Mouse (Mus musculus): ENCODE measurements around the gene Iqgap1.

Iqgap1 gene

DNA sequence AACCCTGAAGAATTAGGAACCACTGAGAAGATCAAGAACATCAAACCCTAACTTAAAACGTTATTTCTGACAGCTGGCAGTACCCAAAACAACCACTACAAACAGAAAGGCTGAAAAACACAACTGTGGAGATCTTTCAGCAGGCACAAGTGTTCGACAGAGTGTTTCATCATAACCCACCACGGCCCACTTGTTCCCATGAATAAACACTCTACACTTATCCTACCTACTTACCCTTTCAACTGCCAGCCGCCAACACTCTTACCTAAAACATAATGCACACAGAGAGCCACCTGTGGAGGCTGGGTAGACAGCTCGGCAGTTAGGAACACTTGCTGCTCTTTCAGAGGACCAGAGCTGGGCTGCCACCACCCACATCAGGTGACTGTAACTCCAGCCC, 26.5 kb downstream of the Iqgap1 start:
- no peak for DNase-seq

DNA sequence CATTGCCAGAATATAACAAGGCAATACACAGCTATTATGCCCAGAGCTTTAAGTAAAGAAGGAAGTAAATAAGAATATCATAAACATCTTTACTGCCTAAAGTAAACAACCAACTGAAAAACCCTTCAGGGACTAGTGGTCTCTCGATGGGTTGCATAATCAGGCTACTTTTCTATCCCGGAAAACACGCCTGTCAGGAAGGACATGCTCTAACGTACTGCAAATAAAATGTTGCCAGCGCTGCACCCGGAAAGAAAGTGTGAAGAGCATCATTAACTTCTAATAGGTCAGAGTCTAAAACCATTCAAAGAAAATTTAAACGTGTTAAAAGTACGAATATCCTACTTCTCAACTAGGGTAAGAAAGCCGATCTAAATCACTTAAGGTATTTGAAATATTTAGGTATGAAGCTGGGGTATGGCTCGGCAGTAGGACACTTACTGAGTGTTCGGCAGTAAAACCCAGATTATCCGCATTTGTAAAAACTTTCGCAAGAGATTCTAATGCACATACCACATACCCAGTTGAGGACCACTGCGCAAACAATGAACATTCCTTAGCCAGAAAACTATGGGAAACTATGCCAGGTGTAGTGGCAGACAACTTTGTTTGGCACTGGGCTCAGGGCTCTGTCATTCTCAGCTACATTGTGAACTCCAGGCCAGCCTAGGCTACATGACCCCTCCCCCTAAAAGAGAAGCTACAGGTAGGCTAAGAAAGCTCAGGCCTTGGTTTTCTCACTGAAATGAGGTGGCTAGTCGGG, 28.8 kb downstream of the Iqgap1 start:
- no peak for DNase-seq

DNA sequence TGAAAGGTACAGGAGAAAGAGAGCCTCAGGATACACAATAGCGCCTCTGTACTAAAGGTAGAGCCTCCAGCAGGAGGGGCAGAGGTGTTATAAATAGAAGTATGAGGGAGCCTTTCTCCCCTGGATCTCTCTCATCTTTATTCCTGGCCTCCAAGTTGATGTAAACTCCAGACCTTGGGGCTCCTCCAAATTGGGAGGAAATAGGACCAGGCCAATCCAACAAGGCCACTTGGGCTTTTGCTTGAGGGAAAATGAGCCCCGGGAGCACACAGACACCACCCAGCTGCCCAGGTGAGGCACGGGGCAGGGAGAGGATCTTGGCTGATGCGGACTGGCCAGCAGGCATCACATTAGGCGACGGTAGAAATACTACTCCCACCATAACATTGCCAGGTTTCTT, 29.5 kb downstream of the Iqgap1 start:
- DNase-seq, result no peak

DNA sequence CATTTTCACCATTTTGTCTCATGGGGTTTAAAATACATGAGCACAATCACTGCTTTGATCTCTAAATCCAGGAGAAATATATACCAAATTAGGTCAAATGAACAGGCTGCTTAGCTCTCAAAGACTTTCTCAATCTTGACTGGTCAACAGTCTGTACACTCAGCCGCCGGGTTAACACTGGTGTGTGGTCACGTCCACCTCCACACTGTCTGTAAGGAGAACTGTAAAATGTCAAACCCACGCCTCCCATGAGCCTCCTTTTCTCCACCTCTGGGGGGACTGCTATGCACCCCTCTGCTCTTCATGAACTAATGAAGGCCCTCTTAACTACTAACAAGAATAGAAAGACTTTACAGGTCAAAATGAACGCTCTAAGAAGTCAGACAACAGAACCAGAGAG, 36.2 kb downstream of the Iqgap1 start:
- no peak for DNase-seq

DNA sequence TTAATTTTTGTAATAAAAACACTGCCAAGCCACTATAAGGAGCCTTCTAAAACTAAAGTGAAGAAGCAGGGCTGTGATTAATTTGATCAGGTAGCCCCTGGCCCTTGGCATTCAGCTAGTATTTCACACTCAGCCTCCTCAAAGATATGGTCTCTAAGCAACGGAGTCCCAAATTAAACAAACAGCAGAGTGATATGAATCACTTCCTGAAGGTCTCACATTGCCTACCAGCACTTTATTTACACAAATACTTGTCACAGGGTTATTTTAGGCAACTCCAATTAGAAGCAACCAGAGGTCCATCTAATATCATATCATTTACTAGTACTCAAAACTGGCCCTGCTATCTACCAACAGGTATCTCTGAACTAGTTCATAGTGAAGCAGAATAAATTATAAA, 36.7 kb downstream of the Iqgap1 start:
- no peak for DNase-seq

DNA sequence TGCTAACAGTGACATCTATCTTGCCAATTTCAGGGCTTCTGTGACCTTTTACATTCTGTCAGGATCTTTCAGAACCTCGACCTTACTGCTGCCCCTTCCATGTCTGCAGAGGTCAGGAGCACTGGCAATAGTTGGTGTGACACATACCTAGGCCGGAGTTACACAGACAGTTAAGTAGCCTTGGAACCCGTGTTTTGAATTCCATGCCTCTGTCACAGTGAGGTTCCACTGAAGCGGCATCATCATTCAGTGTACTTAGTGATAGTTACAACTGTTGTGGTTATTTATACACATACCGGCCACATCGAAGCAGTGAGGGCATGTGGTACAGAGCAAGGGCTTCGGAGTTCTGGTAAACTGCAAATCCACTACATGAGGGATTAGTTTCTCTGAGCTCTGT, 37.8 kb downstream of the Iqgap1 start:
- DNase-seq, result no peak

DNA sequence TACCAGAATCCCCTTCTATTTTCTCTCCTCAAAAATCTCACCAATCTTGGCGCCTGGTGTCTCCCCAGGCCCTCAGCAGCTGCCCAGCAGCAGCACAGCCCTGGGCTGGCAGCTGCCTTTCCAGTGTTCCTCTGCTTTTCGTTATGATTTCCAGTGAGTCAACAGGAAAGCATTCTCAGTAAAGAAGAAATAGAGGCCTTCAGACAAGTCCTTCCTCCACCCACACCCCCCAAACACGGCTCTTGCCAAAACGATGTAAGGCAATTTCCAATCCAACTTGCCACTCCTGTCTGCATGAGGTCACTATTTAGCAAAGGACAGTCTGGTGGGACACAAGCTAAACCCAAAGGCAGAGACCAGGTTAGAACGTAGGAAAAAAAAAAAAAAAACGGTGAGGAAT, 39.0 kb downstream of the Iqgap1 start:
- no peak for DNase-seq

DNA sequence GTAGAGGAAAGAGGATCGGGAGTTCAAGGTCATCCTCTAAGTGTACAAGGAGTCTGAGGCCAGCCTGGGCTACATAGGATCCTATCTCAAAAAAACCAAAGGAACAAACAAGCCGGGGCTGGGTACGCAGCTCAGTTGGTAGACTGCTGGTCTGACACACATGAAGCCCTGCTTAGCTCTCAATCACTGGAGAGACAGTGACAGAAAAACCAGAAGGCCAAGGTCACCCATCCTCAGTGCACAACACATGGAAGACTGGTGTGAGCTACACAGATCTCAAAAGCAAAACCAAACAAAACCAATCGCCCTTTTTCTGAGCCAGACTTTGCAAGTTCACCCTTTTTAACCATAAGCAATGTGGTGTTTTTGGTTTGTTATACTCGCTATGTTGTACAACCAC, 41.9 kb downstream of the Iqgap1 start:
- no peak for DNase-seq

DNA sequence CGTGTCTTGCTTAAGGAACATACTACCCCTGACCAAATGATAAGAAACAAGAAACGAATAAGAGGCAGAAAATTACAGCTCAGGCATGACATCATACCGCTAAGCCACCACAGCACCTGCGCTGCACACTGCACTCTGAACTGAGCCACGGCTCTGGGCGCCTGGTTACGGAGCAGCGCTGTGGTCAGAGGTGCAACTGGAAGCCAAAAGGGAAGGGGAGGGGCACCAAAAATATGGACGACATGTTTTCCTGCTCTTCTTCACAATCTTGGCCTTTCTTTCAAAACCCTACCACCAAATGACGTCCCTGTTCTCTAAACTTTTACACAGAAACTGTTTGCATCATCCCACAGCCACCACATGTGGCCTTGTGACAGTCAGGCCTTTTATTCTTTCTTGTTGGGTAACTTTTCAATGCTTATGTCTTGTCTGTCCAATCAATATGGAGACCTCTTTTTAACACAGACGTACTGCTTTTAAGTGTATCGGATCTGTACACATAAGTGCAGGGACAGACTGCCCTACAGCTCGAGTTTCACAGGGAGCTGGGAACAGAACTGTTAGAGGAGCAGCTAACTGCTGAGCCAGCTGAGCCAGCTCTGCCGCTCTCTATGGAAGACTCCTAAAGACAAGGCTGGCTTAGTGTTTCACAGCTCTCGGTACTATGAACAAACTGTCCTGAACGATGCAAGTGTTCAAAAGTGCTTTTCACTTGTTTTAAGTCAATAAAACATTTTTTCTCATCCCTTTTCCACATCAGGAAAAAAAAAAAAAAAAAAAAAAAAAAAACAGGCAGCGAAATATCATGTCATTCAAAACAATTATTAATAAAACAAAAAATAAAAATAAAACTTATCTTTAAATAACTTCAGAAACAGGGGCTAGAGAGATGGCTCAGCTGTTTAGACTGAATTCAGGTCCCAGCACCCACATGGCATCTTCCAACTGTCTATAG, 43.3 kb downstream of the Iqgap1 start:
- DNase-seq, result no peak

DNA sequence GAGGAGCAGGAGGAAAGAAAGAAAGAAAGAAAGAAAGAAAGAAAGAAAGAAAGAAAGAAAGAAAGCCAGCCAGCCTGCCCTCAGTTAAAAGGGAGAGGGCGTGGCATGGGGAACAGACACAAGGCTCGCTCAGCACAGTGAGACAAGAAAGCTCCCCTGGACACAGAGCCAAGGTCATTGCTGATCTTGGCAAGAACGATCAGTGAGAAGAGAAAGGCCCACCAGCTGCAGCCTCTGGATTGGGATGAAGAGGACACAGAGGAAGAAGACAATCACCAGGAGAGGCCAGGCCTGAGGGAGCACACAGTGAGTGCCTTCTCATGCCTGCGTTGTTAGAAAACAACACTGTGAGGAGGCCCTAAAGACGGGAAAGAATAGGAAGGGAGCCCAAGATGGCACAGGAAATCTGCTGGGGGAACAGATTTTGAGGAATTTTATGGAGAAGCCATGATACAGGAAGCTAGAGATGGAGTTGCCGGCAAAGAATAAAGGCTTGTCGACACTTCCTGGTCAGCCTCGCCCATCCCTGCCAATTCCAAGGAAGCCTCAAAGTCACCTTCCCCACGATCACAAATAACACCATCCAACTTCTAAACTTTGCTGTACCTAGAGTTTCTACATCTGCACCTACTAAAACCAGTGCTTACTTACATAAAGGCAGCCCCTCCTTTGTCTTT, 44.2 kb downstream of the Iqgap1 start:
- DNase-seq, result no peak

DNA sequence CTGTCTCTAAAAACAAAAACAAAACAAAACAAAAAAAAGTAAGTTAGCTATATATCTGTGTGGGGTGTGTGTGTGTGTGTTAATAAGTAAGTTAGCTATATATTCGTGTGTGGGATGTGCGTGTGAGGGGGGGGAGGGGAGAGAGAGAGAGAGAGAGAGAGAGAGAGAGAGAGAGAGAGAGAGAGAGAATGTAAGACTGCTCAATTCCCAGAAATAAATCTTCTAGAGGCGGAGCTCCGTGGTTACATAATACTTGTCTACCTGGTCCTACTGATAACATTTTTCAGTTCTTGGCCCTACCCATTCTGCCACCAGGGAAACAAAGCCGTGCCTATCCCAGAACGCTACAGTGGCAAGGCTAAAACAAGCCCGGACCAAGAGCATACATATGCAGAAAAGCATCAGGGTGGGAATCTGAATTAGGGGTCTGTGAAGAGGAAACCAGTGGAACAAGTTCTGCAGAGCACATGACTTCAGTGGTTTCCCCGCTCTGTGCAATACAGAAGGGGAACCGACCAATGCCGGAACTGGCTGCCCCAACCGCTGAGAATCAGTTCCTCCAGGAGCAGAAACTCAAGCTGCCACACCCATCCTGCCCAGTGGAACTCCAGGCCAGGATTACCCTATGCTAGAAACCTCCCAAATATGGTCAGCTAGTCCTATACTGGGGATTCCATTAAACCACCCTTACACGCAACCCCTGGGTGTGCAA, 46.7 kb downstream of the Iqgap1 start:
- DNase-seq, result no peak

DNA sequence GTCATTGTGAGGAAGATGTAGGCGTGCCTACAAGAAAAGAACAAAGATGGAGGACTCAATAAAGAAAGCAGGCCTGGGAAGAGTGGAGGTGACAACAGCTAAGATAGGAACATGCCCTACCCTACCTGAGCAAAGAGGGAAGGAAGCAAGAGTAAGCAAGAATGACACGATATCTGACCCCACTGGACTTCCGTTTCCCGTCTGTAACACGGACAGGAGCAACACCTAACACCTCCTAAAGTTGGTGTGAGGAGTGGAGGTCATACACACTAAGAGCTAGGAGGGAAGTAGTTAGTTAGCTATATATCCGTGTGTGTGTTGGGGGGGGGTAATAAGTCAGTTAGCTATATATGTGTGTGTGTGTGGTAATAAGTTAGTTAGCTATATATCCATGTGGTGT, 47.4 kb downstream of the Iqgap1 start:
- no peak for DNase-seq

DNA sequence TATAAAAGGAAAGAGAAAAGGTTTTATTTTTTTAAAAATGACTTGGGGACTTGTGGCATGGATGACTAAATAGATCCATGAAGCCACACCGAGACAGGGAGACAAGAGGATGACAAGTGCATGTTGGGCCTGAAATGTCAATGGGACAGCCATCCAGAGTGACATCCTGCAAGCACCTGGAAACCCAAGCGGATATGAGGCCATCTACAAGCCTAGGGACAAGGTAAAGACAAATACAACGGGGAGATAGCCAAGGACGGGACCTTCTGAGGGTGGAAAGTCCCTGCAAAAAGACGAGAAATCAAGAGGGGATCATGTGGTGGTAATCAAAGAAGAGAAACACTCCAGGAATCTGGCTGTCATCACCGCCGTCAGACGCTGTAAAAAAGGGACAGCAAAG, 48.6 kb downstream of the Iqgap1 start:
- DNase-seq, result no peak

DNA sequence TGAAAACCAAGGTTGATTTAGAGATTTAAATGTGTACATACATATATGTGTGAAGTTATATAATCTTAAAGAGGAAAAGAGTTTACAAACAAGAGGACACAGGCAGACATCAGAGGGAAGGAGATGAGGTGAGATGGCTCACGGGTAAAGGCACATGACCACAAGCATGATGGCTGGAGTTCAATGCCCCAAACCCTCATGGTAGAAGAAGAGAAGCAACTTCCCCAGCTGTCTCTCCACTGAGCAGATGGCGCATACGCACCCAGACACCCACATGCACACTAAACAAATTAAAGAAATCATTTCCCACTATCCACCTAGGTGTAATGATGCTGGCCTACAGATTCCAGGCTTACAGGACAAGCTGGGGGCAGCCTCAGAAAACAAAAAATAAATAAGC, 49.7 kb downstream of the Iqgap1 start:
- no peak for DNase-seq

DNA sequence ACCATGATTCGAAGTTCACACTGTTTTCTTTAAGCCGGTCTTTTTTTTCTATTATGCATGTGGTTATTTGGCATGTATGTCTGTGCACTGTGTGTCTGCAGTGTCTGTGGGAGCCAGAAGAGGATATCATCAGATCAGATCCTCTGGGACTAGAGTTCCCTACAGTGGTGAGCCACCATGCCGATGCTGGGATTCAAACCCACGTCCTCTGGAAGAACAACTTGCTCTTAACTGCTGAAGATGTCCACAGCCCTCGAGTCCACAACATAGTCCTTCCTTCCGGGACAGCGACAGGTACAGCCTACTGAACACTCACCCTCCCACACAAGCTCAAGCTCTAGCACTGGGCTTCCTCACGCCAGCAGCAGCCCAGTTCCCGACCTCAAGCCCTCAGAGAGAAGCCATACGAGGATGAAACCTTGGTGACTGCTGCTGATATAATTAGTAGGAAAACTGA, 50.3 kb downstream of the Iqgap1 start:
- DNase-seq, result no peak

DNA sequence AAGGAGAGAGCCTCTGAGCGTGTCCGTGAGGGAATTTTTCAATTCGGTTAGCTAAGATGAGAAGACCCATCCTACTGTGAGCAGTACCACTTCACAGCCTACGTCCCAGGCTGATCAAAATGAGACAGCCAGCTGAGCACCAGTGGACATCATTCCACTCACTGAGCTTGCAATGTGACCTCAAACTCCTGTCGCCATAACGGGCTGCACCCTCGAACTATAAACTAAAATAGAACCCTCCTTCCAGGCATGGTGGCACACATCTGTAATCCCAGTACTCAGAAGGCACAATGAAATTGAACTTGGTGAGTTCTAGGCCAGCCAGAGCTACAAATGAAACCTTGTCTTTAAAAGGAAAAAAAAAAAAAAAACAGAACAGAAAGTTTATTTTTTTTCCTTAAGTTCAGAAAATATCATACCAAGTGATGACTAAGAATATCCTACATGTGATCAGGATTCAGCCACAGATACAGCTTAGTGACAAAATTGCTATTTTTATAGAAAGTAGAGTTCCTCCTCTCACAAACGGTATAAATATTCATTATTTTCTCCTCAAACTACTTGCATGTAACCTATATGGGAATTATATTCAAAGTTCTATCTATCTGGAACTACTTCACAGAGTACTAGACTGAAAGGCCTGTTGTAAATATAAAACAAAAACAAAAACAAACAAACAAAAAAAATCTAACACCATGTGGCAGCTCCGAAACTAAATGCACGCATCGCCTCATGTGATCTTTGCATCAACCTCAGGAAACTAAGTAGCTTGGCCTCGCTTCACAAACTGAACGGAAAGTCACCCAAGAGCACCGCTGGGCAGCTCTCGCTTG, 50.9 kb downstream of the Iqgap1 start:
- no peak for DNase-seq

DNA sequence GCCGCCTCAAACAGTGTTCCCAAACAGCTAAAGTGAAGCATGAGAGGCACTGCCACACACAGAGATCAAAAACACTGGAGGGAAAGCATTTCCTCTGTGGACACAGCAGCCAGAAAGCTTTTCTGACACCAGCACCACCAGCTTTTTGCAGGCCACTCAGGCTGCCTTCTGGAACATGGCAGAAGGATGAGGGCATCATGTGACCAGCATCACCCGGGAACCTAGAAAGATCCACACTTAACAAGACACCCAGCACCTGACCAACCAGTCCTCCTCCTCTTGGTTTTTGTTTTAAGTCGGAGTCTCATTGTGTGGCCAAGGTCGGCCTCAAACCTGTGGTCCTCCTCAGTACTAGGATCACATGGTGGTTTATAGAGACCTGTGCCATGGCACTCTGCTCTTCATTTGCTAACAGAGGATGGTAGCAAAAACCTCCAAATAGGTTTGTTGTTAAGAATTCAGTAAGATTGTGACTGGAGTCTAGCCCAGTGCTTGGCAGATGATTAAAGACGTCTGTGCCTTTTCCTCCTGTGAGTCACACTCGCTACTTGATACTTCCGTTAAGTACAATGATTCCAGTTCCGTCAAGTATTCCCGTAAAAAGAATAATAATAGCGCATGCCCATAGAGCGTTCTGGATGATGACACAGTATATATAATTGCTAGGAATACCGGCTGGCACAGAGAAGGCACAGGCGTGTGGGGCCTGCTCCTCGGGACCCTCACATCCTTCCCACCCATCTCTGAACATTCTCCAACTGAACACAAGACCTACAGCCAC, 51.8 kb downstream of the Iqgap1 start:
- DNase-seq, result no peak

DNA sequence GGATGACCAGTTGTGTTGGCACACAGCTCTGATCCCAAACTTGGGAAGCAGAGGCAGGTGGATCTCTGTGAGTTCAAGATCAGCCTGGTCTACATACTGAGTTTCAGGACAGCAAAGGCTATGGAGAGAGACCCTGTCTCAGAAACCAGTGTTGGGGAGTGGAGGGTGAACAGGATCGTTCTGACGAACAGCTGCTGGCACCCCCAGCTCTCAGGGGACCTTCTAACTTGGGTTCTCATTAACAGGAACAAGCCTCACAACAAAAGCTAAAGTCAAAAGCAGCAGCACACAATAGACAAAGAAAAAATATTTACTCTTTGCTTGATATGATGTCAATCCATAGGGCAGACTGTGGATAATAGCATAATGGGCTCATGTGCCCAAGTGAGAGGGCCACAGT, 55.3 kb downstream of the Iqgap1 start:
- no peak for DNase-seq

DNA sequence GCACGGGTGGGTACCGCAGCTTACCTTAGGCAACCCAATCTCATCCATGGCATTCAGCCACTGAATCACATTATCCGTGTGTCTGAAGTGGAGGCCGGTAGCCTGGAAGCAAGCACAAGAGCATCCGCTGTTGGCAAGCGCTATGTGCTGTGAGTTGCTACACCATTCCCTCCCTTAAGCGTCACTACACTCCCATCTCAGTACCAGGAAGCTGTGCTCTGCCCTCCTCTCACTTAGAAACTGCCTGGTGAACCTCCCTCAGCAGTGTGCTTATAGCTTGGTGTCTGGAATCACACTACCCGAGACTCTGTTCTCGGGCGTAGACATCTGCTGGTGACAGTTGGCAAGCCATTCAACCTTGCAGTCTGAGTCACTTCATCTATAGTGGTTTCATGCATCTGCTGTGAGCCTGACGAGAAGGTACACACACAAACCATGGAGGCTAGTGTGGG, 58.9 kb downstream of the Iqgap1 start:
- no peak for DNase-seq

DNA sequence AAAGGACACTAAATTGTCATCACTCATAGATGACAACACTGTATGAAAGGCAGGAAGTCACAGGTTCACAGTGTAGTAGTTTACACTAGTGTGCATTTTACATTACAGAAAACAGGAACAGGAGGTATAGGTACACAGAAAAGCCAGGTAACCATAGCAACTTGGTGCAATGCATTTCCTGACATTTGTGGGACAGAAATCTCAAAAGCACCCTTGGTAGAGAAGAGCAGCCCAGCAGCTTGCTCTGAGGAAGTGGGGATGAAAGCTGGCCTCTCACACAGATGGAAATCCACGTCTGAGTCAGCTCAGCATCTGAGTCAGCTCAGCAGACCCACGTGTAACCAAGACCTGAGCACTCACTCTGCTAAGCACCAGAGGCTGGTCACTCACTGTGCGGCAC, 59.7 kb downstream of the Iqgap1 start:
- DNase-seq, result no peak

DNA sequence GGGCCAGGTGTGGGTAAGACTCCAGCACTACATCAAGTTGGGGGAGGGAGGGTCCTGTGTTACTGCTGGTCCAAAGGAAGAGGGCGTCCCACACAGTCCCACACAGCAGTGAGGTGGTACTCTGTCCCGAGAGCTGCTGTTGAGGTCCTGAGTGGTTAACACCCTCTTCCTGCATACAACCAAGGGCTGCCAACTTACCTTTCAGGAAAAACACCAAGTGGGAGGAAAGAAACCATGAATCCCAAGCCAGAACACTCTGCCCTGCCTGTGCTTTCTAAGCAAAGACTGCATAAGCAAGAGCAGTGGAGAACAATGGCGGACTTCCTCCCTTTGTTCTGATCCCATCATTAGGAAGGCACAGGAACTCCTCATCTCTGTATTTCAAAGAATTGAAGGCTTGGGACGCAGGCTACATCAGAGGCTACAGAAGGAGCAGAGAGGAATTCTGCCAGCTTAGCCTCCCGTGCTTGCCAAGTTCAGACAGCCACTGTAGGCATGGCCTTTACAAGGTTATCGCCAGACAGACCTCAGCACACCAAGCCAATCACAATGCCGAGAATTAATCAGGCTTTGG, 61.8 kb downstream of the Iqgap1 start:
- no peak for DNase-seq
